Mouse (Mus musculus): Measurements from ENCODE around the gene Hint3. TPM values are rescaled to one million over a fixed set of nuclear protein-coding genes. Genes with fewer than 3 reads are reported as not detected.

Hint3 gene
- polyA plus RNA-seq, 1 experiment, result 8.5 TPM

- WGBS, result under 1% methylated on average over 28 of the region's 28 CpGs
- DNase-seq (ENCODE audit: low read depth, low spot score), result peak; percentile 80
These were observed 28.9 kb downstream of the Hint3 start, which contains the start of gene Trmt11 for GRCm38 (mm10) chr10:30600542-30600966. Gene Trmt11 (minus strand): TSS chr10:30600749.

GRCm38 (mm10) chr10:30600094-30600534 is 29.3 kb downstream of the Hint3 start:
- DNase-seq (ENCODE audit: low read depth, low spot score), result no peak
- WGBS, result under 1% methylated on average over 27 of the region's 27 CpGs

- 76% methylated on average over 5 of the region's 5 CpGs for WGBS
- no peak for DNase-seq (ENCODE audit: low read depth, low spot score)
These were observed 42.4 kb downstream of the Hint3 start for GRCm38 (mm10) chr10:30587037-30587436.

GRCm38 (mm10) chr10:30585691-30586090 is 43.7 kb downstream of the Hint3 start:
- no peak for DNase-seq (ENCODE audit: low read depth, low spot score)
- WGBS, result 95% methylated on average over 1 of the region's 1 CpGs

- 95% methylated on average over 5 of the region's 5 CpGs for WGBS
- no peak for DNase-seq (ENCODE audit: low read depth, low spot score)
These were observed 51.7 kb downstream of the Hint3 start for GRCm38 (mm10) chr10:30577670-30578280.

GRCm38 (mm10) chr10:30566364-30566763 is 63.1 kb downstream of the Hint3 start:
- no peak for DNase-seq (ENCODE audit: low read depth, low spot score)

GRCm38 (mm10) chr10:30564651-30565050 is 64.8 kb downstream of the Hint3 start:
- DNase-seq (ENCODE audit: low read depth, low spot score), result no peak
- 94% methylated on average over 3 of the region's 3 CpGs for WGBS

Other genes starting within 250 kb of the Hint3 start
- gene Trmt11, start 28.9 kb downstream of the Hint3 start, polyA plus RNA-seq (2012; rRNA removed), result 1.1 TPM in 2 replicates
- 2.5 and 3.3 TPM in 2 replicates for gene Ncoa7, start 173.7 kb upstream of the Hint3 start, polyA plus RNA-seq (2012; rRNA removed)
- 0.98 and 1.4 TPM in 2 replicates for gene Hey2, start 213.2 kb upstream of the Hint3 start, polyA plus RNA-seq (2012; rRNA removed)

Measured in large intestine, adult 2 months (tissue).